Mouse (Mus musculus): ENCODE measurements around the gene Ptprc. TPM values are rescaled to one million over a fixed set of nuclear protein-coding genes. Genes with fewer than 3 reads are reported as not detected.
A peak's percentile ranks its signal among the peaks of the same experiment; 100 is the strongest.

Gene Ptprc
- total RNA-seq (2021) = 1 to 10 TPM; 3.3 to 3.6 TPM

- no peak for DNase-seq
These were observed at the start of gene Ptprc for GRCm38 (mm10) chr1:138175494-138175893. Ptprc (minus strand) TSS chr1:138175708.

GRCm38 (mm10) chr1:138214736-138215458 lies 39.4 kb upstream of the Ptprc start:
- no peak for DNase-seq

GRCm38 (mm10) chr1:138210387-138211024 lies 35.0 kb upstream of the Ptprc start:
- no peak for DNase-seq

GRCm38 (mm10) chr1:138209751-138210150 lies 34.2 kb upstream of the Ptprc start:
- no peak for DNase-seq

GRCm38 (mm10) chr1:138206041-138206440 lies 30.5 kb upstream of the Ptprc start:
- no peak for DNase-seq

GRCm38 (mm10) chr1:138191689-138192508 lies 16.4 kb upstream of the Ptprc start:
- DNase-seq = peak; percentile 18

- no peak for DNase-seq
These were observed 12.6 kb upstream of the Ptprc start for GRCm38 (mm10) chr1:138188131-138188530.

GRCm38 (mm10) chr1:138185904-138186303 lies 10.4 kb upstream of the Ptprc start:
- DNase-seq = no peak

- no peak for DNase-seq
These were observed 4.6 kb upstream of the Ptprc start for GRCm38 (mm10) chr1:138180081-138180480.

- DNase-seq = no peak
These were observed 609 bp downstream of the Ptprc start for GRCm38 (mm10) chr1:138174705-138175492.

- DNase-seq = no peak
These were observed 1.4 kb downstream of the Ptprc start for GRCm38 (mm10) chr1:138174143-138174542.

- DNase-seq = no peak
These were observed 1.8 kb downstream of the Ptprc start for GRCm38 (mm10) chr1:138173669-138174068.

- DNase-seq = no peak
These were observed 3.0 kb downstream of the Ptprc start for GRCm38 (mm10) chr1:138172547-138172946.

- DNase-seq = no peak
These were observed 3.4 kb downstream of the Ptprc start for GRCm38 (mm10) chr1:138172096-138172495.

GRCm38 (mm10) chr1:138166233-138166771 lies 9.2 kb downstream of the Ptprc start:
- DNase-seq = no peak

- no peak for DNase-seq
These were observed 12.9 kb downstream of the Ptprc start for GRCm38 (mm10) chr1:138162638-138163037.

- DNase-seq = no peak
These were observed 16.6 kb downstream of the Ptprc start for GRCm38 (mm10) chr1:138158921-138159320.

GRCm38 (mm10) chr1:138158236-138158635 lies 17.3 kb downstream of the Ptprc start:
- DNase-seq = no peak

GRCm38 (mm10) chr1:138157709-138158108 lies 17.8 kb downstream of the Ptprc start:
- DNase-seq = no peak

- no peak for DNase-seq
These were observed 18.5 kb downstream of the Ptprc start for GRCm38 (mm10) chr1:138157008-138157407.

- DNase-seq = no peak
These were observed 21.2 kb downstream of the Ptprc start for GRCm38 (mm10) chr1:138154185-138154785.

- no peak for DNase-seq
These were observed 22.4 kb downstream of the Ptprc start for GRCm38 (mm10) chr1:138153126-138153525.

All from heart, postnatal 4 days (tissue).